Mouse (Mus musculus): ENCODE results near the gene Iqgap2. TPM values are rescaled to one million over a fixed set of nuclear protein-coding genes. Genes with fewer than 3 reads are reported as not detected.

The Iqgap2 gene
- total and polyA plus RNA-seq, 3 experiments: 0.27 to 0.32 TPM; not detected in 1

GRCm38 (mm10) chr13:95712054-95712453 is 179.7 kb downstream of the Iqgap2 start:
- DNase-seq (ENCODE audit: low read depth, low spot score): no peak
- Histone ChIP-seq H3K9ac (ENCODE audit: control insufficient read depth, low read depth, low read length, poor library complexity, severe bottlenecking) (no peak overlapping the region), H3K79me2 (ENCODE audit: control insufficient read depth, insufficient read depth, low read length, poor library complexity) (no peaks in the 10 kb centered on the region), H3K9me3 (replicated peaks; ENCODE audit: insufficient read depth, low read length) (no peaks in the 10 kb centered on the region), H3K4me1 (ENCODE audit: control insufficient read depth in 1 of 2, insufficient read depth in 2 of 2, low read length in 2 of 2) (peaks cover 0 to 5% of the 10 kb centered on the region in 2 experiments; a peak in 1 of 4 replicates), H3K27me3 (ENCODE audit: control insufficient read depth in 1 of 2, insufficient read depth in 2 of 2, low read length in 2 of 2) (no peaks in the 10 kb centered on the region), H3K27ac (ENCODE audit: control insufficient read depth, low read depth, low read length) (no peak overlapping the region), H3K36me3 (ENCODE audit: control insufficient read depth in 1 of 2, insufficient read depth in 2 of 2, low read length in 2 of 2) (peaks cover 0 to 3% of the 10 kb centered on the region in 2 experiments; a peak in 2 of 4 replicates), H3K4me3 (ENCODE audit: control insufficient read depth in 1 of 2, insufficient read depth in 1 of 2, low read depth in 2 of 2, low read length in 2 of 2) (no peak overlapping the region)
- no peak for TF ChIP-seq TAL1 (IDR thresholded peaks at IDR 0.05; ENCODE audit: low read length)
- TF ChIP-seq CTCF (IDR thresholded peaks at IDR 0.05 in 2 of 3, conservative IDR thresholded peaks at IDR 0.05 in 1 of 3; ENCODE audit: control insufficient read depth in 1 of 3, insufficient read depth in 1 of 3, low read depth in 2 of 3, low read length in 3 of 3, poor library complexity in 1 of 3, severe bottlenecking in 1 of 3): no peak
- TF ChIP-seq MYB (IDR thresholded peaks at IDR 0.05; ENCODE audit: low read depth, low read length): no peak
- TF ChIP-seq GATA1 (IDR thresholded peaks at IDR 0.05; ENCODE audit: low read depth, low read length): no peak
- no peak for TF ChIP-seq EP300 (IDR thresholded peaks at IDR 0.05; ENCODE audit: low read depth in 1 of 2, low read length in 2 of 2)
- no peak for TF ChIP-seq E2F4 (IDR thresholded peaks at IDR 0.05; ENCODE audit: borderline replicate concordance, low read depth, low read length)
- no peak for TF ChIP-seq SIN3A (IDR thresholded peaks at IDR 0.05; ENCODE audit: low read length)

- Histone ChIP-seq H3K27ac (ENCODE audit: control insufficient read depth, low read depth, low read length) (no peak overlapping the region), H3K4me3 (ENCODE audit: control insufficient read depth in 1 of 2, insufficient read depth in 1 of 2, low read depth in 2 of 2, low read length in 2 of 2) (no peak overlapping the region), H3K36me3 (ENCODE audit: control insufficient read depth in 1 of 2, insufficient read depth in 2 of 2, low read length in 2 of 2) (no peaks in the 10 kb centered on the region), H3K9me3 (replicated peaks; ENCODE audit: insufficient read depth, low read length) (no peaks in the 10 kb centered on the region), H3K27me3 (ENCODE audit: control insufficient read depth in 1 of 2, insufficient read depth in 2 of 2, low read length in 2 of 2) (no peaks in the 10 kb centered on the region), H3K4me1 (ENCODE audit: control insufficient read depth in 1 of 2, insufficient read depth in 2 of 2, low read length in 2 of 2) (no peaks in the 10 kb centered on the region), H3K79me2 (ENCODE audit: control insufficient read depth, insufficient read depth, low read length, poor library complexity) (no peaks in the 10 kb centered on the region), H3K9ac (ENCODE audit: control insufficient read depth, low read depth, low read length, poor library complexity, severe bottlenecking) (no peak overlapping the region)
- TF ChIP-seq ELF1 (IDR thresholded peaks at IDR 0.05; ENCODE audit: low read depth, low read length) (no peak), MAZ (IDR thresholded peaks at IDR 0.05; ENCODE audit: low read depth, low read length) (no peak), TCF12 (IDR thresholded peaks at IDR 0.05; ENCODE audit: low read depth, low read length) (no peak), NRF1 (IDR thresholded peaks at IDR 0.05; ENCODE audit: insufficient read depth, low read depth, low read length, poor library complexity, severe bottlenecking) (no peak), E2F4 (IDR thresholded peaks at IDR 0.05; ENCODE audit: borderline replicate concordance, low read depth, low read length) (no peak), USF1 (IDR thresholded peaks at IDR 0.05; ENCODE audit: low read depth, low read length) (no peak), KAT2A (conservative IDR thresholded peaks at IDR 0.05; ENCODE audit: low read depth, low read length) (no peak), CHD1 (IDR thresholded peaks at IDR 0.05; ENCODE audit: low read depth, low read length) (no peak), RAD21 (IDR thresholded peaks at IDR 0.05; ENCODE audit: low read depth, low read length) (no peak), MYB (IDR thresholded peaks at IDR 0.05; ENCODE audit: low read depth, low read length) (no peak)
- DNase-seq (ENCODE audit: low read depth, low spot score): no peak
Observed at GRCm38 (mm10) chr13:95705589-95705988, 186.1 kb downstream of the Iqgap2 start.

GRCm38 (mm10) chr13:95703376-95703775 is 188.3 kb downstream of the Iqgap2 start:
- TF ChIP-seq HCFC1 (IDR thresholded peaks at IDR 0.05; ENCODE audit: low read depth, low read length) (no peak), NELFE (IDR thresholded peaks at IDR 0.05; ENCODE audit: low read depth, low read length) (no peak), E2F4 (IDR thresholded peaks at IDR 0.05; ENCODE audit: borderline replicate concordance, low read depth, low read length) (no peak), TBP (IDR thresholded peaks at IDR 0.05; ENCODE audit: low read depth, low read length) (no peak), MXI1 (IDR thresholded peaks at IDR 0.05; ENCODE audit: low read depth, low read length) (no peak), TAL1 (IDR thresholded peaks at IDR 0.05; ENCODE audit: low read length) (no peak), MAFK (IDR thresholded peaks at IDR 0.05; ENCODE audit: borderline replicate concordance, low read depth, low read length) (no peak), CTCF (IDR thresholded peaks at IDR 0.05 in 2 of 3, conservative IDR thresholded peaks at IDR 0.05 in 1 of 3; ENCODE audit: control insufficient read depth in 1 of 3, insufficient read depth in 1 of 3, low read depth in 2 of 3, low read length in 3 of 3, poor library complexity in 1 of 3, severe bottlenecking in 1 of 3) (no peak)
- no peaks in the 10 kb centered on the region for H3K4me1 ChIP-seq (ENCODE audit: control insufficient read depth in 1 of 2, insufficient read depth in 2 of 2, low read length in 2 of 2)
- H3K27me3 ChIP-seq (ENCODE audit: control insufficient read depth in 1 of 2, insufficient read depth in 2 of 2, low read length in 2 of 2): no peaks in the 10 kb centered on the region
- H3K36me3 ChIP-seq (ENCODE audit: control insufficient read depth in 1 of 2, insufficient read depth in 2 of 2, low read length in 2 of 2): no peaks in the 10 kb centered on the region
- no peaks in the 10 kb centered on the region for H3K9me3 ChIP-seq (replicated peaks; ENCODE audit: insufficient read depth, low read length)
- H3K27ac ChIP-seq (ENCODE audit: control insufficient read depth, low read depth, low read length): no peak overlapping the region
- no peak for DNase-seq (ENCODE audit: low read depth, low spot score)
- no peak overlapping the region for H3K4me3 ChIP-seq (ENCODE audit: control insufficient read depth in 1 of 2, insufficient read depth in 1 of 2, low read depth in 2 of 2, low read length in 2 of 2)
- H3K79me2 ChIP-seq (ENCODE audit: control insufficient read depth, insufficient read depth, low read length, poor library complexity): no peaks in the 10 kb centered on the region
- H3K9ac ChIP-seq (ENCODE audit: control insufficient read depth, low read depth, low read length, poor library complexity, severe bottlenecking): no peak overlapping the region
